Mouse (Mus musculus): ENCODE measurements around the gene Gse1.

Gene Gse1

DNA sequence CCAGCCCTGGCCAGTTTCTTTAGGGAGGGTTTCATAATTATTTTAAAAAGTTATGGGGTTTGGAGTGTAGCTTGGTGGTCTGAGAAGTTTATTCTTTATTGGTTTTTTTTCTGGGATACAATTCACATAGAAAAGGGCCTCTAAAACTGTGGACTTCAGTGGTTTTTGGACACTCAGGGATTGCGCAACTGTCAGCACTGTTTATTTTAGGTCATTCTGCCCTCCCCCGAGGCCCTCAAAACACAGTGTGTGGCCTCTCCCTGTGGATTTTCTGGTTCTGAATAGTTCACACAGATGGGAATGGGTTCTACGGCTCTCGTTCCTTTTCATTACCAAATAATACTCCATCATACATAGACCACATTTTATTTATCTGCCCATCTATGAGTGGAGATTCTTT lies 15.0 kb downstream of the Gse1 start:
- in situ Hi-C loops (cut with MseI, MboI), result no loop called here

- in situ Hi-C loops (cut with MseI, MboI), result no loop called here
Measured at GRCm38 (mm10) chr8:120243916-120244451, 15.7 kb downstream of the Gse1 start.

DNA sequence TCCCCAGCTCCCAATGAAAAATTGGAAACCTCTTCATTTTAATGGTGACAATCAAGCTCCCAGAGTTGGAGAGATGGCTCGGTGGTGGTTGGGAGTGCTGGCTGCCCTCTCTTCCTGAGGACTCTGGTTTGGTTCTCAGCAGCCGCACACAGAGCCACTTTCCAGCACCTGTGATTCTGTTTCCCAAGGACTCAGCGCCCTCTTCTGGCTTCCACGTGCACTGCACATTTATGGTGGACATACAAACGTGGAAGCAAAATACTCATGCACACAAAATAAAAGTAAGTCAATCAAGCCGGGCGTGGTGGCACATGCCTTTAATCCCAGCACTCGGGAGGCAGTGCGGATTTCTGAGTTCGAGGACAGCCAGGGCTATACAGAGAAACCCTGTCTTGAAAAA lies 16.3 kb downstream of the Gse1 start:
- in situ Hi-C loops (cut with MseI, MboI), result no loop called here

DNA sequence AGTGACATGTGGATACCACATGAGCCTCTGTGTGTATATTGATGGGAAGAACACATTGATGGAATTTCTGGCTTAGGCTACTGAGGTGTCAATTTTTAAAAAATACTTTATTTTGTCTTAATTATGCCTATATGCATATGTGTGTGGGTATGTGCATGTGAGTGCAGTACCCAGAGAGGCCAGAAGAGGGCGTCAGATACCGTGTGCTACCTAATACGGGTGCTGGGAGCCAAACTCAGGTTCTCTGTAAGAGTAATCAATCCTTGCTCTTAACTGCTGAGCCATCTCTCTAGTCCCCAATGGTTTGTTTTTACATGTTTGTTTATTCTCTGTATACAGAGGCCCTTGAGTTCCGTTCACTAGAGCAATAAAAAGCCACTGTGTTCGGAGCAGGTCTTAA lies 19.4 kb downstream of the Gse1 start:
- in situ Hi-C loops (cut with MseI, MboI), result no loop called here

GRCm38 (mm10) chr8:120248031-120248430 lies 19.8 kb downstream of the Gse1 start:
- in situ Hi-C loops (cut with MseI, MboI), result no loop called here

- in situ Hi-C loops (cut with MseI, MboI), result no loop called here
Measured at GRCm38 (mm10) chr8:120248451-120248850, 20.2 kb downstream of the Gse1 start.

GRCm38 (mm10) chr8:120249800-120250336 lies 21.6 kb downstream of the Gse1 start:
- in situ Hi-C loops (cut with MseI, MboI), result no loop called here

- in situ Hi-C loops (cut with MseI, MboI), result no loop called here
Measured at GRCm38 (mm10) chr8:120250750-120251410, 22.6 kb downstream of the Gse1 start.

- in situ Hi-C loops (cut with MseI, MboI), result no loop called here
Measured at GRCm38 (mm10) chr8:120251411-120252035, 23.3 kb downstream of the Gse1 start.

DNA sequence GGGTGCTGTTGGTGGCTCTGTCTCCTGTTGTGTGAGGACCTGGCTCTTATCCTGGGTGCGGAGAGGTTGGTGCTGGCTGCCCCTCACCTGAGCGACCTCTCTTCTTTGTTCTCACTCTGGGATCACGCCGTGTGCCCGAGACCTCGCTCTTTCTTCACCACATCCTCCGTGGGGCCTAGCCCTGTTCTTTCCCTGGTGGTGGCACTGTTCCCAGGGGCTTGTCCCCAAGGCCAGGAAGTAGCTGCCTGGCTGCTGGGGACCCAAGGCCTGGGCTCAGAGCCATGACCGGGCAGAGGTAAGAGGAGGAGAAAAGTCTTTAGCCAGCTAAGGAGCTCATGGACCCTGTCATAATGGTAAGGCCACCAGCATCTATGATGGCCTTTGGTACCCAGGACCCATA lies 25.4 kb downstream of the Gse1 start:
- in situ Hi-C loops (cut with MseI, MboI), result no loop called here

- in situ Hi-C loops (cut with MseI, MboI), result no loop called here
Measured at GRCm38 (mm10) chr8:120255406-120255987, 27.2 kb downstream of the Gse1 start.

DNA sequence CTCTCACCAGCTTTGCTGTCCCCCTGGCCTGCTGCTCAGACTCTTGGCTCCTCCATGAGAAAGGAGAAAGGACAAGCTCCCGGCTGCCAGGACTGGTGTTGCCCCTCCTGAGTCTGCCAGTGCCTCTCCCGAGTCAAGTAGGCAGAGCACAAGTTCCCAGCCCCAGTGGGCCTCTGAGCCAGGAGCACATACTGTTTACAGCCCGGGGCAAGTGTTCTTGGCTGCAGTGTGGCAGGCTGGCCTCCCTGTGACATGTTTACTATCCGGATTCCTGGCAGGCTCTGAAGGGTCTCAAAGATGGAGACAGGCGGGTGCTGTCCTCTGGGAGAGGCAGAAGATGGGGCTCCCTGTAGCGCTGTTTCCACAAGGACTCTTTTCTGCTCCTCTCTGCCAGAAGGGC lies 28.7 kb downstream of the Gse1 start:
- in situ Hi-C loops (cut with MseI, MboI), result no loop called here

DNA sequence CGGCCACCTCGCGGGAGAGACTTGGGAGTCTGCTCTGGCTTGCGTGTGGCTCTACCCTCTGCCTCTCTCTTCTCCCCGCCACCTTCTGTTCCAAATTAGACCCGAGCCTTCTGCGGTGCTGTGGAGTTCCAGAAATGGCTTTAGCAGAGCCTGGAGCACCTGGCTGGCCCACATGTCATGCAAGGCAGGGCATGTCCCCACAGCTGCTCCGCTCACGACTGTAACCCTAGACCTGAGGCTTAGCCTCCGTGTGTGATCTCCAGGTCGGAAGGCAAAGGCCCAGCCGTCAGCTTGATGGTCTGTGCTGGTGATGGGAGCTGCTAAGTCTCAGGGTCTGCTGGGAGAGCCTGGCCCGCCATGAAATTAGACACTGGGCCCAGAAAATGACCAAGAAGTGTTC lies 30.9 kb downstream of the Gse1 start:
- in situ Hi-C loops (cut with MseI, MboI), result no loop called here

- in situ Hi-C loops (cut with MseI, MboI), result no loop called here
Measured at GRCm38 (mm10) chr8:120260677-120261076, 32.4 kb downstream of the Gse1 start.

DNA sequence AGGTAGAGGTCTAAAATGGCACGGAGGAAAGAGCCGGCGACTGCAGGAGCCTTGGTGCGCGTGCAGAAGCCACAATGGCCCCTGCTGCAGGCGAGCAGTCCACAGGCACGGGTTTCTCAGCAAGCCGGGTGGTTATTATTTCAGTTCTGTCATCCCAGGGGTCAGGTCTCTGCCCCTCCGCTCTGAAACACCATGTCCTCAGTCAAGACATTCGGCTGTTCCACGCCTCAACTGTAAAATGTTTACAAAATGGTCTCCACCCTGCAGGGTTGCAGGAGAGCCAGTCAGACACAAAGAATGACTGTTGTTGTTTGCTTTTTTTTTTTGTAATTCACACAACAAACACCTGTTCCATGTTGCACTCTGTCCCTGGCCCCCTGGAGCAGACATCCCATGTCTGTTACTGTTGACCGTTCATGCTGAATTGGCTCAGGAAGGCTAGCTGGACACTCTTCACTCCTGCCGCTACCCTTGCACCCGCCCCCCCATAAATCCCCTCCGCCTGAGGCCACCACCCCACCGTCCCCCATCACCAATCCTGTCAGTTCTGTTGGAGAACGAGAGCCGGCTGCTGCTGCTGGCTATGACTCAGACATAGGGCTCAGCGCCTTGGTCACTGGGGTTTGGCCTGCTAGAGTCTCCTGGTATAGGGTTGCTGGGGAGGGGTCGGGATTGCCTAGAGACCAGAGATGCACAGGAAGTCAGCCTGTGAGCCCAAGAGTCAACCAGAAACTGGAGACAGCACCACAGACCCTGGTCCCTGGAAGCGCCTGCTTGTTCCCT lies 33.3 kb downstream of the Gse1 start:
- in situ Hi-C loops (cut with MseI, MboI), result no loop called here

GRCm38 (mm10) chr8:120263879-120264278 lies 35.6 kb downstream of the Gse1 start:
- in situ Hi-C loops (cut with MseI, MboI), result no loop called here

- in situ Hi-C loops (cut with MseI, MboI), result no loop called here
Measured at GRCm38 (mm10) chr8:120264388-120264943, 36.2 kb downstream of the Gse1 start.

GRCm38 (mm10) chr8:120264944-120265453 lies 36.7 kb downstream of the Gse1 start:
- in situ Hi-C loops (cut with MseI, MboI), result no loop called here

- in situ Hi-C loops (cut with MseI, MboI), result no loop called here
Measured at GRCm38 (mm10) chr8:120265471-120265870, 37.2 kb downstream of the Gse1 start.

DNA sequence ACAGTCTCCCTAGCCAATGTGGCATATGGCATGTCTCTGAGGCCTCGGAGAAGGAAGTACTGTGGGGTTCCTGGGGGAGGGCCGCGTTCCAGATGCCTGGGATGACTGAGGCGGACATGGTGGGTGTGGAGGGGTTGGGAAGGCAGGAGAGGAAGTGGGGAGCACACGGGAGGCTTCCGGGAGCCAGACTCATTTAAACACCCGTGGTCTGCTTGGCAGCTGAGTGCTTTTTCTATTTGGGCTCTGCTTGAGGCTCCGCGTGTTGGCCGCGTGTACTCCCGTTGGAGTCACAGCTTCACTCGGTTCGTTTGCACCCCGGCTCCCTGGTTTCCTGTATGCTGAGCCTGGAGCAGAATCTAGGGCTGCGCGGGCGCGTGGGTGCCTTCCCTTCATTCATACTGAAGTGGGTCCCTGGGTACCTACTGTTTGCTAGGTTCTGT lies 40.3 kb downstream of the Gse1 start:
- in situ Hi-C loops (cut with MseI, MboI), result no loop called here

GRCm38 (mm10) chr8:120270449-120270848 lies 42.2 kb downstream of the Gse1 start:
- in situ Hi-C loops (cut with MseI, MboI), result no loop called here
